Mouse (Mus musculus) left cerebral cortex, postnatal 4 days (tissue): ENCODE measurements around the gene Acan. TPM values are rescaled to one million over a fixed set of nuclear protein-coding genes. Genes with fewer than 3 reads are reported as not detected.
A peak's percentile ranks its signal among the peaks of the same experiment; 100 is the strongest.

Source experiments
- DNase-seq: peaks from one replicate; pipeline ENCODE4 v3.0.0-alpha.2; 2022
- intact Hi-C: fragments of 180-260 bp; cut with DNase I; formaldehyde crosslinking; loops from one replicate; pipeline ENCODE4 v1.15.1; 2025
- total RNA-seq, 2 experiments: library from RNA; stranded (reverse); gene quantifications; 2 replicates each; pipeline ENCODE4 v1.2.3; 2021

The Acan gene
- 1 to 10 TPM; 2.2 to 2.5 TPM for total RNA-seq

DNA sequence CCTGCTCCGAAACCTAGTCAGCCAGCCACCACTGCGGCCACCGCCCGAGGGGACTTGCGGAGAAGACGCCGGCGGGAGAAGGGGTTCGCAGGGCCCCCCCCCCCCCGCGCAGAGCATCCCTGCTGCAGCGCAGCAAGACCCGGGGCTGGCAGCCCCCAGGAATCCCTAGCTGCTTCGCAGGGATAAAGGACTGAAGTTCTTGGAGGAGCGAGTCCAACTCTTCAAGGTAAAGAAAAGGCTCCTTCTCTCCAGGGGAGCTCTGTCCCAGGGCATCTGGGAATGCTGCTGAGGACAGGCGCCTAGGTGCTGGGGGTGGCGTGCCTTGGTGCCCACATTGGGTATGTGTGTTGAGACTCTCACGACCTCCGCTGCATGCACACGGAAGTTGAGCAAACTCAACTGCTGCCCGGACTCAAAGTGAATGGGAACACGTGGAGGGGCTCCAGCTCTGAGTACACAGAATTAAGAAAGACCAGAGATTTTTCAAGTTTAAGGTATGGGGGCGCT, at the start of gene Acan:
TSS of gene Acan (plus strand) at position 101 of the 507 bp plus-strand sequence.
- DNase-seq, result no peak
- intact Hi-C loops, result loop anchor here (10.0 kb wide), 1 partner anchor 69 kb away; no protein-coding TSS in a partner anchor

- DNase-seq, result peak; percentile 35
- intact Hi-C loops, result no loop called here
Observed at GRCm38 (mm10) chr7:79021293-79021905, 31.9 kb upstream of the Acan start.

DNA sequence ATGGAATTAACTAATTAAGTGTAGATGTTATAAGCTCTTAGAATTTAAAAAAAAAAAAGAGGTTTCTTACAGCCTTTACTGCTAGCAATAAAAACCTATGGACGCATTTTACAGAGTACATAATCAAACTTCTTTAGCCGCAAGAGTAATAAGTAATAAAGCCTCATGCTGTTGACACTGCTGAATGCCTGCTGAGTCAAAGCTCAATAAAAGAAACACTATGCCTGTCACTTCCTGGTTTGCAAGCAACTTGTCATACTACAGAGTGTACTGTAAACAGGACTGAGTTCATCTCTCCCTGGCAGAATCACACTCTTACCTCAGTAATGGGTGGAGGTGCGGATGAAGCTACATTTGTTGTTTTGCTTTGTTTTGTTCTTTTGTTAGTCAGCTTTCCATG, 24.1 kb upstream of the Acan start:
- intact Hi-C loops, result no loop called here
- no peak for DNase-seq

DNA sequence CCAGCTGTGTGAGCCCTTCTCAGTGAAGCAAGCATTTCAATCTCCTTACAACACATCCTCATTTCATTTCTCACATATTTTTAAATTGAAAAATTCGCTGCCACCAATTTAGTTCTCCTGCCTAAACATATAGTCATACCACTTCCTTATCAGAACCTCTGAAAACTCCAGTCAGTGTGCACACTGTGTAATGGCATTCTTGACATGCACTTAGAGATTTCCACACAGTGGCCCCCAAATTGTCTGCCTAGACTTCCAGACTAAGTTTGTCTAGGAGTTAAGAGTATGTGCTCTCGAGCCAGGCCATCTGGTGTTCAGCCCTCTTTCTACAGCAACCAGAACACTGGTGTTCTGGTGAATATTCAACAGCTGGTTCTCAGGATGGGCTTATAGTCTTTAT, 19.5 kb upstream of the Acan start:
- no peak for DNase-seq
- intact Hi-C loops, result no loop called here

DNA sequence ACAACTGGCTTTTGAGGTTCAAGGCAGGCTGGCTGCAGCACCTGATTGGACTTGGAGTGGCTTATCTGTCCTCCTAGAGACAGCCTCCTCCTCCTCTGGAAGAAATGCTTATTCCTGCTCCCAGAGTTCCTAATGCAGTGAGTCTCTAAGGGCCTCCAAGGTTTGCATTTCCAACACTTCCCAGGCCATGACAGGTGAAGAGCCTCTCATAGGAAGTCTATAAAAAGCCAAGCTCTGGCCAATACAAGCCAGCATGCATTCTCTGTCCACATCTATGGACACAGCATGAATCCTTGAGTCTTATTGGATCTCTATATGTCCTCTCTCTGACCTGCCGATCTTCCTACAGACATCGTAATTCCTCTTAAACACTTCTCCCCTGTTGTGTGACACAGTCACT, 18.8 kb upstream of the Acan start:
- DNase-seq, result no peak
- intact Hi-C loops, result no loop called here

- no peak for DNase-seq
- intact Hi-C loops, result loop anchor here (10.0 kb wide), 1 partner anchor 67 kb away; no protein-coding TSS in a partner anchor
Observed at GRCm38 (mm10) chr7:79052081-79052480, 1.2 kb upstream of the Acan start.

GRCm38 (mm10) chr7:79052521-79053382, 531 bp upstream of the Acan start:
- no peak for DNase-seq

DNA sequence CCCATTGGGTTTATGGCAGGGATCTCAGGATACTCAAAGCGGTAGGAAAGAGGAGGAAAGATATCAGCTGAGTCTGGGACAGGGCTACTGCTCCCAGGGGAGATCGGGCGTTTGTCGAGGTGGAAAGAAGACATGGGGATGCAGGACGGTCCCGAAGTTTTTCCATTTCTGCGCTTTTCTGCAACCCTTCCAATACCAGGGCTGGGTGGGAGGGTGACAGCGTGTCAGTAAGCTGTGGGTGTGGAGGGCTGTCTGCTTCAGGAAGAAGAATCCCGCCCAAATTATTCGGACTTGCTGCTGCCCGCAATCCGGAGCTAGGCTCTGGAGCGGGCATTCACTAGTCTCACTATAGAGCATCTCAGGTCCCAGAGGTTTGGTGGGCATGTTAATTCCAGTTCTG, 828 bp downstream of the Acan start:
- intact Hi-C loops, result loop anchor here (10.0 kb wide), 1 partner anchor 69 kb away; no protein-coding TSS in a partner anchor
- no peak for DNase-seq

More at GRCm38 (mm10) chr7:79052521-79053382, 531 bp upstream of the Acan start:
- intact Hi-C loops, result loop anchor here (10.0 kb wide), 1 partner anchor 68 kb away; no protein-coding TSS in a partner anchor

- intact Hi-C loops, result loop anchor here (10.0 kb wide), 1 partner anchor 74 kb away; no protein-coding TSS in a partner anchor
Observed at GRCm38 (mm10) chr7:79058546-79058945, 5.3 kb downstream of the Acan start.

GRCm38 (mm10) chr7:79067466-79067865, 14.2 kb downstream of the Acan start:
- DNase-seq, result no peak
- intact Hi-C loops, result no loop called here

More at GRCm38 (mm10) chr7:79058546-79058945, 5.3 kb downstream of the Acan start:
- no peak for DNase-seq

DNA sequence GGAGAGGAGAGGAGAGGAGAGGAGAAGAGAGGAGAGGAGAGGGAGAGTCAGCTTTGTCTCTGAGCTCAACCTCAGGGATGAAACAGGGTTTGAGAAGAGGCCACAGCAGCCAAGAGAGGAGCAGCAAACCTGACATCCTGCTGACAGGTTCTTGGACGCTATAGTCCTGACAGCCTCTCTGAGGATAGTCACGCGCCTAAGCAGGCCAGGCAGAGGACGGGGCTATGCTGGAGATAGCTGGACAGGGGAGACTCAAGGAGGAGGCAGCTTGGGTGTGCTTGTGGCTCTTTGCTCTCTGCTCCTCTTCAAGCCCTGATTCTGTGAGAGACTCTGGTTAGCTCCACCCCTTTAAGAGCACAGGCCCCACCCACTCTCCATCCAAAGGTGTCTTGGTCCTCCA, 14.9 kb downstream of the Acan start:
- intact Hi-C loops, result no loop called here
- no peak for DNase-seq

DNA sequence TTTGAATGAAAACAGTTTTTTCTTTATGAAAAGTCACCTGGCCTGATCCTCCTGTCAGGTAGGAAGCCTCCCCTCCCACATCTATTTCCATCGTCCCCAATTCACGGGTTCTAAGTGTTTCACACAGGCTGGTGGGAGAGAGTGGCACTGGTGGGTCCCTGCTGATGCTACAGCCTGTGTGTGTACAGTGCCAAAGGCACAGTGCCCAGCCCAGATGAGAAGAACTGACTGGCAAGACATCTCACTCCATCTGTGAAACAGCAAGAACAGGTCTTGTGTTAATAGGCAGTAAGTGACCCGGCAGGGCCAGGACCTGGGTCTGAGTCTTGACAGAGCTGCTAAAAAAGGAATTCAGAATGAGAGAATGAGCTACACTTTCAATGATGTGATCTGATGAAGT, 25.9 kb downstream of the Acan start:
- DNase-seq, result peak; percentile 78
- intact Hi-C loops, result no loop called here

- intact Hi-C loops, result loop anchor here (2.0 kb wide), 1 partner anchor 156 kb away; no protein-coding TSS in a partner anchor
- DNase-seq, result peak; percentile 86
Observed at GRCm38 (mm10) chr7:79080572-79081399, 27.5 kb downstream of the Acan start.

- intact Hi-C loops, result no loop called here
- peak; percentile 31 for DNase-seq
Observed at GRCm38 (mm10) chr7:79089111-79089510, 35.8 kb downstream of the Acan start.

DNA sequence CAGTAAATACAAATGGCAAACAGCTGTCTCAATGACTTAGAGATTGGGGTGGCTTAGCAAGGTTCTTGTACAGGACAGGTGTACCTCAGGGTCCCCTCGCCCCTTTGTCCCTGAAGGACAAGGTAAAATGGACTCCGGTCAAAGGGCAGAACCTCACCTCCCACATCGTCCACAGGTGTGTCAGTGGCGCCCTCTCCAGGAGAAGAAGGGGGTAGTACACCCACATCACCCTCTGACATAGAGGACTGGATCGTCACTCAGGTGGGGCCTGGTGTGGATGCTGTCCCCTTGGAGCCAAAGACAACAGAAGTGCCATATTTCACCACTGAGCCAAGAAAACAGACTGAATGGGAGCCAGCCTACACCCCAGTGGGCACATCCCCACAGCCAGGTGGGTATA, 43.2 kb downstream of the Acan start:
- DNase-seq, result no peak
- intact Hi-C loops, result no loop called here

DNA sequence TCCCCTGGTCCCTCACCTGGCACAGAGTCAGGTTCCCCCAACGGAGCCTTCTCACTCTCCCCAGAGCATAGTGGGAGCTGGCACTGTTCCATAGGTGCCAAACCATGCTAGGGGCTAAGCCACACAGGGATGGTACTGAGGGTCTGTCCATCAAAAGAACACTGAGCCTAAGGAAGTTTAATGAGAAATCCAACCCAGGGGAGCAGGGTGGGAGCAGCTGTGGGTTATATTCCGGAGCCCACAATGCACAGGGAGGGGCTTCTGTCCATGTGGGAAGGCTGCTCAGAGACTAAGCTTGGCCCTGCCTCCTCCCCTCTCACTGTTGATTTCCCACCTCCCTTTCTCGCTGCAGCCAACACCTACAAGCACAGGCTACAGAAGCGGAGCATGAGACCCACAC, 60.6 kb downstream of the Acan start:
- DNase-seq, result no peak

GRCm38 (mm10) chr7:79123465-79123864, 70.2 kb downstream of the Acan start:
- intact Hi-C loops, result no loop called here
- DNase-seq, result no peak

More for the DNA sequence above, 60.6 kb downstream of the Acan start:
- intact Hi-C loops, result no loop called here

DNA sequence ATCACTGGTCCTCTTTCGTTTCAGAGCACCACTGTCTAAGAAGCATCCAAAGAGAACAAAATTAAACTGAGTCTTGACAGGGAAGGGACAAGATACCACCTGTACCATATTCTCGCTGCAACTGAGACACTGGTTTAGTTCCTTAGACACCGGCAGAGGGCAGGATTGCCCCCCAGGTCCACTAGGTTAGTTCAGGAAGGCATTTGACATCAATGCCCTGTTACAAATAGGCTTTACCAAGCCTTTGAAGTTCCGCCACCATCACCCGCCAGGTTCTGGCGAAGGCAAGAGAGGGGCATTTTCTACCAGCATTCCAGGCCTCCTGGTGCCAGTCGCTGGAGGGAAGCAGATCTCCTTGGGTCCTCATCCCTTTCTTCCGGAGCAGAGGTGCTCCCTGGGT, 76.6 kb downstream of the Acan start:
- peak; percentile 31 for DNase-seq
- intact Hi-C loops, result no loop called here

- intact Hi-C loops, result no loop called here
- no peak for DNase-seq
Observed at GRCm38 (mm10) chr7:79130385-79130784, 77.1 kb downstream of the Acan start.

DNA sequence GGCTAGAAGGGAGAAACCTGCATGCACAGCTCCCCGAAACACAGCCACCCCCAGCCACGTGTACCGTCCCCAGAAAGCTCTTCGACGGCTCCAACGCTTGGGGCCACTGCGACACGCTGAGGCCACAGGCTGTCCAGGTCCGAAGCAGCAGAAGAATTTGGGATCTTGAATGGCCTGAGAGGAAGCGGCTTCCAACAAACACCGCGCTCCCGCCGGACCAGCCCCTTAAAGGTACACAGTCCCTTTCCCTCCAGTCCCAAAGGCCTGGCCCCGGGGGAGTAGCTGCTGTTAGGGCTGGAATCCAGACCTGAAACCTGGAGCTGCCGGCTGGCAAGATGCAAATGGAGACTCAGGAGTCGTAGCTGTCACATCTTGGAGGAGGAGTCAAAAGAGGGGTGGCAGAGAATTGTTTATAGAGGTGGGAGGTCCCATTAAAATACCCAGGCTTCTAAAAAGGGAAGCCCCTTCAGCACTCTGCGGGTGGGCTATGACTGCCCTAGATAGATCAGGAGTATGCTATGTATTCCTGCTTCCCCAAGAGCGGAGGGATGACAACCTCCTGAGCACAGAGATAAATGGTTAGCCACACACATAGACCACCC, 77.7 kb downstream of the Acan start, which contains the start of gene Hapln3:
TSS of gene Hapln3 (minus strand) at position 176 of the 602 bp plus-strand sequence.
- intact Hi-C loops, result no loop called here

More for the DNA sequence above, 77.7 kb downstream of the Acan start, which contains the start of gene Hapln3:
- DNase-seq, result peak; percentile 40
